Mouse (Mus musculus) ovary, postnatal 36 days (tissue): ENCODE results near the gene Ap5b1.
A peak's percentile ranks its signal among the peaks of the same experiment; 100 is the strongest.

Experiments
- DNase-seq: peaks from one replicate; pipeline ENCODE4 v3.0.0; 2022; ENCODE audit warnings: low spot score, mixed read lengths

The Ap5b1 gene

GRCm38 (mm10) chr19:5567180-5567533 is 668 bp upstream of the Ap5b1 start:
- no peak for DNase-seq

DNA sequence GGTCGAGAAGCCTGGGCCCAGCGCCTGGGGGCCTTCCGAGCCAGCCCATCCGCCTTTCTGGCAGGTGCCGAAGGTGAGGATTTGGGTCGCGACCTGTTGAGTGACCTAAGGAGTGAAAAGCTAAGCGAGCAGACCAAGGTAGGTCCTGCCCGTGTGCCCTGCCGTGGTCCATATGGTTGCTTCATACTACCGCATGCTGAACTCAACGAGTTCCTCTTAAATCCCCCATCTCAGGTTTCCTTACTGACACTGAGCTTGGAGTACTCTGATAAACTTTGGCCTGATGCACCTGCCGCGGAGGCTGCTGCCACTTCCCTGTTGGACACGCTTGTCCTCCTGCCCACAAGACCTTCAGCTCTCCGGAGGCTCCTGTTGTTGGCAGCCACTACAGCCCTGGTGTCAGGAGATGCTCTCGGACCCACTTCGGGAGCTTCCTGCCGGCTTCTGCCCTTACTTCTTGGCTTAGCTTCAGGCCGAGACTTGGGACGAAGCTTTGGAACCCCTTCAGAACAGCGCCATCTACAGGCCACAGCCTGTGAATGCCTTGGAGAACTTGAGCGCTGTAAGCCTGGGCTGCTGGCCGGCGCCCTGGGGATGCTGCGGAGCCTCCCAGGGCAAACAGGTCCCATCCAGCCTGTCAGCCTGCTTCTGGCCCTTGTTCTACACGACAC is 780 bp downstream of the Ap5b1 start:
- peak; percentile 78 for DNase-seq

- no peak for DNase-seq
Observed at GRCm38 (mm10) chr19:5569521-5569920, 1.7 kb downstream of the Ap5b1 start.

GRCm38 (mm10) chr19:5570353-5571246 is 2.8 kb downstream of the Ap5b1 start:
- no peak for DNase-seq

- DNase-seq, result no peak
Observed at GRCm38 (mm10) chr19:5571831-5572230, 4.0 kb downstream of the Ap5b1 start.

GRCm38 (mm10) chr19:5572331-5573125 is 4.7 kb downstream of the Ap5b1 start:
- DNase-seq, result no peak

DNA sequence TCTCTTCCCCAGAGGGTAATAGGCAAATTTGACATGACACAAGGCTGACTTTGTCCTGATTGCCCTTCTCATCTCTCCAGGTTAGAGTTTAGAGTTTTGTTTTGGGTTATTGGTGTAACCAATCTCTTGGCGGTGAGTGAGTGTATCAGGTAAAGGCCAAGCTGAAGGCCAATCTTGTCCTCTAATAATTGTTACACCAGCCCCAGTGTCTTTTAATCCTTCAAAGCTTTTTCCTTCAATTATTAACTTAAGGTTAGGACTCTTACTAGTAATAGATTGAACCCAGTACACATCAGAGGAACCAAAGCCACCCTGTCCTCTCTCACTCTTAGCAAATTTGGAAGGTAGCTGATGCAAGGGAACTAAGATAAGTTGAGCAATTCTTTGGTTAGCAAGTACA is 7.5 kb downstream of the Ap5b1 start:
- DNase-seq, result no peak

GRCm38 (mm10) chr19:5579971-5580370 is 12.1 kb downstream of the Ap5b1 start:
- DNase-seq, result no peak

DNA sequence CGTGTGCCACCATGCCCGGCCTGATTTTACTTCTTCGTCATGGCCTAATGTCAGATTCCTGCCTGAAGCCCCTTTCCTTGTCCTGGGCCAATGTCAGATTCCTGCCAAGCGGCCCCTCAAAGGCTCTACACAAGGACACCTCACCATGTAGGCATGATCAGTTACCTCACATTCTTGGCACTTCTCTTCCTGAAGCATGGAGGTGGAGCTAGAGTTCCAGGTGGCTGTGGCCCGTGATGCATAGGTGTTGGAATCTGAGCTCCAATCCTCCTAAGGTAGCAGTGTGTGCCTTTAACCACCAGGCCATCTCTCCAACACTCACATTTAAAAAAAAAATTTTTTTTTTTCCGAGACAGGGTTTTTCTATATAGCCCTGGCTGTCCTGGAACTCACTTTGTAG is 13.0 kb downstream of the Ap5b1 start:
- no peak for DNase-seq

DNA sequence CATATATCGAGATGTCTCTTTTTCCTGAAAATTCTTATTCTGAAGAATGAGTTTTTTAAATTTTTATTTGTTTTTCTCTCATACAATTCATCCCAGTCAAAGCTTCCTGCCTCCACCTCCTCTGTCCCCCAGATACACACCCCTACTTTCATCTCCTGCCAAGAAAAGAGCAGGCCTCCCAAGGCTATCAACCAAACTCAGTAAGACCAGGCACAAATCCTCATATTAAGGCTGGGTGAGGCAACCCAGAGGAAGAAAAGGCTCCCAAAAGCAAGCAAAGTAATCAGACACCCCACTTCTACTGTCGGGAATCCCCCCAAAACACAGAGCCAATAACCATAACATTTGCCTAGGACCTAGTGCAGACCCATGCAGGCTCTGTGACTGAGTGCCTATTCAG is 14.2 kb downstream of the Ap5b1 start:
- no peak for DNase-seq

- DNase-seq, result no peak
Observed at GRCm38 (mm10) chr19:5589159-5589558, 21.3 kb downstream of the Ap5b1 start.

- no peak for DNase-seq
Observed at GRCm38 (mm10) chr19:5591888-5592287, 24.1 kb downstream of the Ap5b1 start.

GRCm38 (mm10) chr19:5599224-5599623 is 31.4 kb downstream of the Ap5b1 start:
- DNase-seq, result no peak

DNA sequence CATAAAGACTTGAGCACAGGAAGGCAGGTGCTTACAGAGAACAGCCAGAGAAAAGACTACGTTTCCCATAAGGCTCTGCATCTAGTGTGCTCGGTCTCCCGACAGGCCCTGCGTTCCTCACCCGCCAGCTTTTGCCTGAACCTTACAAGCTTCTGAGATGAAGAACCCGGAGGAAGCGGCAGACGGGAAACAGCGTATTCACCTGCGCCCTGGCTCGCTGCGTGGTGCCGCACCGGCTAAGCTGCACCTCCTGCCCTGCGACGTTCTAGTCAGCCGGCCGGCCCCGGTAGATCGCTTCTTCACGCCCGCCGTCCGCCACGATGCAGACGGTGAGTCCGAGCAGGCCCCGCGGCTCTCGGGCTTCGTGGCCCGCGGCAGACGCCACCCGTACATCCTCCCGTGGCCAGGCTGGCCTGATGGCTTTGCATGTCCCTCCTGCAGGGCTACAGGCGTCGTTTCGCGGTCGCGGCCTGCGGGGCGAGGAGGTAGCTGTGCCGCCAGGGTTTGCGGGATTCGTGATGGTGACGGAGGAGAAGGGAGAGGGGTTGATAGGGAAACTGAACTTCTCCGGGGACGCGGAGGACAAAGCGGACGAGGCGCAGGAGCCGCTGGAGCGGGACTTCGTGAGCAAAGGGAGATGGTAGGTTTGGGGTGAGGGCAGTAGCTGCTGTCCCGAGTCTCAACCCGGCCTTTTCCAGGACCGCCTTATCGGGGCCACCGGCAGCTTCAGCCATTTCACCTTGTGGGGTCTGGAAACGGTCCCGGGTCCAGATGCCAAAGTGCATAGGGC is 34.1 kb downstream of the Ap5b1 start, which contains the start of gene Rnaseh2c:
Rnaseh2c (plus strand) TSS at position 122 of the 790 bp plus-strand sequence.
- peak; percentile 74 for DNase-seq

DNA sequence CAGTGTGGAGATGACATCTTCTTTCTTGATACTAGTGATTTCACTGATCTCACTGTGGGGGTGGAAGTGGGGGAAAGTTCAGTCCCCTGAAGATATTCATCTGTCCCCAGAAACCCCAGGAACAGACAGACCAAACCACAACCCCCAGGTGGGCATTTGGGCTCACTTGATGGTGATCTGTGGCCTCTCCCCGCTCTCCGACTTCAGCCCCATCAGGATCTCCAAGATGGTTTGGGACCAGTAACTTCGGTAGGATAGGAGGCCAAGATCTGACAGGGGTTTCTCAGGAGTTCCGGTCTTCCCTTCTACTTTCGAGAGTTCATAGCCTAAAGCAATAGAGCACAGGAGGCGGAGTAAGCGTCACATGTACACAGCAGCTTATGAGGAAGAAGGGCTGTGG is 35.8 kb downstream of the Ap5b1 start:
- no peak for DNase-seq

DNA sequence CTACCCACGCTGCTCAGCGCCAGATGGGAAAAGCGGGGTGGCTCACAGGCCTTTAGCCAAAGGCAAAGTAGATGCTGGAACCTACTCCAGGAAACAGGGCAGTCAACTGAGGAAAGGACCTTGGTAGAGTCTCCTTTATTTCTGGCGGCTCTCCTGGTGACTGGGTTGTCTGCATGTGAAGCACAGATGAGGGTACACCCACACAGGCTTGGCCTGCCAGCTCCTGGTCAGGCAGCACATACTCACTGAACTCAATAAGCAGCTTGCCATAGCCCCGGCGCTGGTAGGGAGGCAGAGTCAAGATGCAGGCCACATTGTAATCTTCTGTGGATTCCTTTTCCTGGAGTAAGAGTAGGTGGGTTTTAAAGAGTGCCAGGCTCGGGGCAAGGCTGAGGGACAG is 37.3 kb downstream of the Ap5b1 start:
- no peak for DNase-seq

- no peak for DNase-seq
Observed at GRCm38 (mm10) chr19:5606196-5606595, 38.4 kb downstream of the Ap5b1 start.

GRCm38 (mm10) chr19:5607705-5608410 is 40.0 kb downstream of the Ap5b1 start:
- no peak for DNase-seq

DNA sequence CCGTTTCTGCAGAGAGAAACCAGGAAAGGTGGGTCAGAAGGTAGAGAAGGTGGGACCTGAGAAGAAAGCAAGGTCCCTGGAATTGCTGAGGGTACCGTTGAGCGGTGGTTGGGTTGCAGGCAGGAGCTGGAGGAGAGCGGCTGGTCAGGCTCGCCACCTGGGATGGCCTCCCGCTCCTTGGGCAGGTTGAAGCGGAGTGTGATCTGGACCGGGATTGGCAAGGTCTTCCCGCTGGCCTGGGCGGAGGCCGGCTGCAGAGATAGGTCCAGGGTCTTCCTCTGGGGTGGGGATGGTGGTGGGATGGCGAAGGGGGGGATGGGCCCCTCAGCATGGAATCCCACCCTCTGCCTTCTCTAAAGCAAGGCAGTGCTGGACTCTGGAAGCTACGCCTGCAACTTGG is 40.9 kb downstream of the Ap5b1 start:
- no peak for DNase-seq

DNA sequence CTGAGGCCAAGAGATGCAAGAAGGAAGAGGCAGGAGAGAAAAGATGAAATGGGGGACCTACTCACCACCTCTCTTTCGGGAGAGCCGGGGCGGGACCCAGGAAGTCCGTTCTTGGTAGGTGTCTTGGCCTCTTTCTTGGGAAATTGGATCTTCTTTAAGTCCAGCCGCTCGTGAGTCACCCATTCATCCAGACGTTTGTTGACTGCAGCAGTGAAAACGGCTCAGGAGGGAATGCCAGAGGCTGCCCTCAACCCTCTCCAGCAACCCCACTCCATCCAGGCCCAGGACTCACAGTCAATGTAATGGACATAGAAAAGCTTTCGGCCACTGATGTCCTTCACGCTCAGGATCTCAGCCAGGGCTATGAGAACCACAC is 41.3 kb downstream of the Ap5b1 start:
- no peak for DNase-seq
